Mouse (Mus musculus): ENCODE results near the gene Skap2. TPM values are rescaled to one million over a fixed set of nuclear protein-coding genes. Genes with fewer than 3 reads are reported as not detected.
A peak's percentile ranks its signal among the peaks of the same experiment; 100 is the strongest.

Skap2 gene
- polyA plus RNA-seq, 1 experiment from 2014 or later: 13.5 TPM

- no peak overlapping the region for H3K9ac ChIP-seq
- no peak overlapping the region for H3K4me3 ChIP-seq
- no peak overlapping the region; the same call in 1 of the 2 replicates for H3K27ac ChIP-seq
- no peak for ATAC-seq (replicated peaks; ENCODE audit: insufficient number of reproducible peaks, insufficient read depth, low FRiP score, low read depth)
- H3K4me2 ChIP-seq: no peak overlapping the region
- H3K4me1 ChIP-seq (replicated peaks): peaks cover 14% of the 10 kb centered on the region
- no peaks in the 10 kb centered on the region for H3K9me3 ChIP-seq (replicated peaks)
- H3K27me3 ChIP-seq: no peaks in the 10 kb centered on the region
- WGBS: 42% methylated on average over 4 of the region's 4 CpGs
- no peaks in the 10 kb centered on the region for H3K36me3 ChIP-seq
These were observed 148.8 kb downstream of the Skap2 start for GRCm38 (mm10) chr6:51863508-51863907.

- Histone ChIP-seq H3K4me3 (no peak overlapping the region), H3K9me3 (replicated peaks) (no peaks in the 10 kb centered on the region), H3K36me3 (no peaks in the 10 kb centered on the region), H3K27me3 (no peaks in the 10 kb centered on the region), H3K4me2 (no peak overlapping the region), H3K9ac (no peak overlapping the region), H3K27ac (no peak overlapping the region), H3K4me1 (replicated peaks) (peaks cover 16% of the 10 kb centered on the region)
- no peak for ATAC-seq (replicated peaks; ENCODE audit: insufficient number of reproducible peaks, insufficient read depth, low FRiP score, low read depth)
- 14% methylated on average over 8 of the region's 8 CpGs for WGBS
These were observed 152.0 kb downstream of the Skap2 start for GRCm38 (mm10) chr6:51860300-51860699.

- Histone ChIP-seq H3K4me3 (no peak overlapping the region), H3K4me2 (no peak overlapping the region), H3K36me3 (no peaks in the 10 kb centered on the region), H3K9ac (no peak overlapping the region), H3K9me3 (replicated peaks) (no peaks in the 10 kb centered on the region), H3K27ac (no peak overlapping the region), H3K27me3 (no peaks in the 10 kb centered on the region), H3K4me1 (replicated peaks) (peaks cover 7% of the 10 kb centered on the region)
- peak; percentile 85 for ATAC-seq (replicated peaks; ENCODE audit: insufficient number of reproducible peaks, insufficient read depth, low FRiP score, low read depth)
- WGBS: under 1% methylated on average over 11 of the region's 11 CpGs
These were observed 154.5 kb downstream of the Skap2 start for GRCm38 (mm10) chr6:51857821-51858220.

GRCm38 (mm10) chr6:51853291-51853690 is 159.1 kb downstream of the Skap2 start:
- no peaks in the 10 kb centered on the region for H3K36me3 ChIP-seq
- 77% methylated on average over 3 of the region's 3 CpGs for WGBS
- no peak overlapping the region for H3K4me3 ChIP-seq
- peaks cover 6% of the 10 kb centered on the region for H3K4me1 ChIP-seq (replicated peaks)
- no peak overlapping the region for H3K27ac ChIP-seq
- H3K27me3 ChIP-seq: no peaks in the 10 kb centered on the region
- H3K4me2 ChIP-seq: no peak overlapping the region
- no peaks in the 10 kb centered on the region for H3K9me3 ChIP-seq (replicated peaks)
- no peak overlapping the region for H3K9ac ChIP-seq
- ATAC-seq (replicated peaks; ENCODE audit: insufficient number of reproducible peaks, insufficient read depth, low FRiP score, low read depth): no peak

GRCm38 (mm10) chr6:51852643-51853042 is 159.7 kb downstream of the Skap2 start:
- ATAC-seq (replicated peaks; ENCODE audit: insufficient number of reproducible peaks, insufficient read depth, low FRiP score, low read depth): no peak
- Histone ChIP-seq H3K36me3 (no peaks in the 10 kb centered on the region), H3K27me3 (no peaks in the 10 kb centered on the region), H3K4me1 (replicated peaks) (peaks cover 5% of the 10 kb centered on the region), H3K4me3 (no peak overlapping the region), H3K9me3 (replicated peaks) (no peaks in the 10 kb centered on the region), H3K27ac (no peak overlapping the region), H3K9ac (no peak overlapping the region), H3K4me2 (no peak overlapping the region)
- WGBS: 68% methylated on average over 4 of the region's 4 CpGs

GRCm38 (mm10) chr6:51851544-51851943 is 160.8 kb downstream of the Skap2 start:
- Histone ChIP-seq H3K9ac (no peak overlapping the region), H3K36me3 (no peaks in the 10 kb centered on the region), H3K27me3 (no peaks in the 10 kb centered on the region), H3K4me2 (peak overlapping the region; percentile 27; the same call in 1 of the 2 replicates), H3K27ac (no peak overlapping the region), H3K4me1 (replicated peaks) (peaks cover 8% of the 10 kb centered on the region), H3K9me3 (replicated peaks) (no peaks in the 10 kb centered on the region), H3K4me3 (no peak overlapping the region)
- WGBS: 24% methylated on average over 7 of the region's 7 CpGs
- ATAC-seq (replicated peaks; ENCODE audit: insufficient number of reproducible peaks, insufficient read depth, low FRiP score, low read depth): no peak

- no peaks in the 10 kb centered on the region for H3K27me3 ChIP-seq
- ATAC-seq (replicated peaks; ENCODE audit: insufficient number of reproducible peaks, insufficient read depth, low FRiP score, low read depth): no peak
- 84% methylated on average over 13 of the region's 13 CpGs for WGBS
- no peak overlapping the region for H3K27ac ChIP-seq
- no peak overlapping the region for H3K9ac ChIP-seq
- H3K9me3 ChIP-seq (replicated peaks): no peaks in the 10 kb centered on the region
- H3K4me3 ChIP-seq: no peak overlapping the region
- H3K4me2 ChIP-seq: no peak overlapping the region
- H3K4me1 ChIP-seq (replicated peaks): peaks cover 8% of the 10 kb centered on the region
- no peaks in the 10 kb centered on the region for H3K36me3 ChIP-seq
These were observed 162.1 kb downstream of the Skap2 start for GRCm38 (mm10) chr6:51850030-51850817.

GRCm38 (mm10) chr6:51849561-51849960 is 162.8 kb downstream of the Skap2 start:
- no peak overlapping the region for H3K27ac ChIP-seq
- H3K9me3 ChIP-seq (replicated peaks): no peaks in the 10 kb centered on the region
- H3K4me1 ChIP-seq (replicated peaks): peaks cover 11% of the 10 kb centered on the region
- H3K4me2 ChIP-seq: no peak overlapping the region
- no peaks in the 10 kb centered on the region for H3K27me3 ChIP-seq
- no peak for ATAC-seq (replicated peaks; ENCODE audit: insufficient number of reproducible peaks, insufficient read depth, low FRiP score, low read depth)
- no peak overlapping the region for H3K4me3 ChIP-seq
- H3K9ac ChIP-seq: no peak overlapping the region
- H3K36me3 ChIP-seq: no peaks in the 10 kb centered on the region
- WGBS: 82% methylated on average over 10 of the region's 10 CpGs

- 32% methylated on average over 11 of the region's 11 CpGs for WGBS
- peaks cover 18% of the 10 kb centered on the region for H3K4me1 ChIP-seq (replicated peaks)
- H3K4me2 ChIP-seq: peak overlapping the region; percentile 27
- no peak for ATAC-seq (replicated peaks; ENCODE audit: insufficient number of reproducible peaks, insufficient read depth, low FRiP score, low read depth)
- 0 out of 2 replicates have a peak overlapping the region, but pooled peaks have one; percentile 1 for H3K4me3 ChIP-seq
- H3K9ac ChIP-seq: no peak overlapping the region
- H3K27ac ChIP-seq: no peak overlapping the region
- no peaks in the 10 kb centered on the region for H3K36me3 ChIP-seq
- no peaks in the 10 kb centered on the region for H3K9me3 ChIP-seq (replicated peaks)
- H3K27me3 ChIP-seq: no peaks in the 10 kb centered on the region
These were observed 168.2 kb downstream of the Skap2 start for GRCm38 (mm10) chr6:51844106-51844505.

GRCm38 (mm10) chr6:51843081-51843480 is 169.3 kb downstream of the Skap2 start:
- 88% methylated on average over 9 of the region's 9 CpGs for WGBS

GRCm38 (mm10) chr6:51838177-51838576 is 174.2 kb downstream of the Skap2 start:
- ATAC-seq (replicated peaks; ENCODE audit: insufficient number of reproducible peaks, insufficient read depth, low FRiP score, low read depth): no peak
- H3K9me3 ChIP-seq (replicated peaks): no peaks in the 10 kb centered on the region
- no peak overlapping the region for H3K27ac ChIP-seq
- no peak overlapping the region for H3K4me2 ChIP-seq
- 71% methylated on average over 3 of the region's 3 CpGs for WGBS
- no peaks in the 10 kb centered on the region for H3K36me3 ChIP-seq
- H3K4me3 ChIP-seq: no peak overlapping the region
- peaks cover 5% of the 10 kb centered on the region; the same call in 1 of the 2 replicates for H3K4me1 ChIP-seq (replicated peaks)
- no peak overlapping the region for H3K9ac ChIP-seq
- no peaks in the 10 kb centered on the region for H3K27me3 ChIP-seq

More at GRCm38 (mm10) chr6:51843081-51843480, 169.3 kb downstream of the Skap2 start:
- Histone ChIP-seq H3K36me3 (no peaks in the 10 kb centered on the region), H3K9ac (no peak overlapping the region), H3K4me2 (no peak overlapping the region), H3K4me1 (replicated peaks) (peaks cover 18% of the 10 kb centered on the region), H3K4me3 (no peak overlapping the region), H3K27me3 (no peaks in the 10 kb centered on the region), H3K9me3 (replicated peaks) (no peaks in the 10 kb centered on the region), H3K27ac (no peak overlapping the region)
- ATAC-seq (replicated peaks; ENCODE audit: insufficient number of reproducible peaks, insufficient read depth, low FRiP score, low read depth): no peak

GRCm38 (mm10) chr6:51833362-51833761 is 179.0 kb downstream of the Skap2 start:
- 45% methylated on average over 2 of the region's 2 CpGs for WGBS

More at GRCm38 (mm10) chr6:51833362-51833761, 179.0 kb downstream of the Skap2 start:
- ATAC-seq (replicated peaks; ENCODE audit: insufficient number of reproducible peaks, insufficient read depth, low FRiP score, low read depth): peak; percentile 83
- Histone ChIP-seq H3K9ac (no peak overlapping the region), H3K27me3 (no peaks in the 10 kb centered on the region), H3K9me3 (replicated peaks) (no peaks in the 10 kb centered on the region), H3K27ac (peak overlapping the region; percentile 77), H3K4me2 (no peak overlapping the region), H3K4me3 (no peak overlapping the region), H3K4me1 (replicated peaks) (peaks cover 12% of the 10 kb centered on the region), H3K36me3 (no peaks in the 10 kb centered on the region)

Measured in heart, embryonic 15.5 days (tissue).